ENCODE assay signal across 18 mouse cellular contexts in genomic region chr6:86384692-86385091, GRCm38 (mm10). TPM values are rescaled to one million over a fixed set of nuclear protein-coding genes. Genes with fewer than 3 reads are reported as not detected.
"Had no signal": no experiment of that assay in that cellular context is flagged by ENCODE, and none has a peak within 500 bp of the region (broad histone marks: within the 10 kb centered on the region; RNA-seq: fewer than 3 reads in every experiment).

No protein-coding gene starts in this region.

- H3K4me1 ChIP-seq: lung, embryonic 15.5 days; midbrain, embryonic 15.5 days; neural tube, embryonic 12.5 days had no signal

- H3K4me2 ChIP-seq: lung, embryonic 15.5 days; midbrain, embryonic 11.5 days; midbrain, embryonic 13.5 days; midbrain, embryonic 15.5 days; neural tube, embryonic 12.5 days had no signal

- H3K9ac ChIP-seq: lung, embryonic 15.5 days; midbrain, embryonic 13.5 days; midbrain, embryonic 15.5 days; neural tube, embryonic 12.5 days had no signal

- H3K4me3 ChIP-seq: lung, embryonic 15.5 days; megakaryocyte, embryonic 14.5 days; midbrain, embryonic 13.5 days; midbrain, embryonic 15.5 days; neural tube, embryonic 12.5 days had no signal

- ATAC-seq: lung, postnatal 0 days; midbrain, embryonic 13.5 days; midbrain, embryonic 15.5 days had no signal

- H3K27ac ChIP-seq: lung, embryonic 15.5 days; macrophage; midbrain, embryonic 13.5 days; midbrain, embryonic 15.5 days; neural tube, embryonic 12.5 days had no signal

- H3K9me3 ChIP-seq: lung, embryonic 15.5 days; megakaryocyte, embryonic 14.5 days; midbrain, embryonic 13.5 days; midbrain, embryonic 15.5 days; neural tube, embryonic 12.5 days had no signal

- H3K27me3 ChIP-seq: lung, embryonic 15.5 days; megakaryocyte, embryonic 14.5 days; midbrain, embryonic 13.5 days; midbrain, embryonic 15.5 days; neural tube, embryonic 12.5 days had no signal

- DNase-seq: lung, adult 2 months; lung, postnatal 14 days; lung, postnatal 36 days; right cerebral cortex, postnatal 14 days; spleen, adult 18-20 months; thymus, adult 18-20 months; thymus, postnatal 14 days; thymus, postnatal 36 days had no signal

RNA-seq across cellular contexts. Expression of gene Gm44790, which starts 41.8 kb away (rescaled TPM):
- polyA plus RNA-seq: lung, postnatal 0 days; macrophage; midbrain, embryonic 11.5 days; midbrain, embryonic 13.5 days; midbrain, embryonic 15.5 days; neural tube, embryonic 12.5 days; stomach, embryonic 14.5 days; stomach, embryonic 16.5 days had no signal
